Mouse (Mus musculus) left cerebral cortex, postnatal 25 days (tissue): Measurements from ENCODE around the gene Iqgap2. TPM values are rescaled to one million over a fixed set of nuclear protein-coding genes. Genes with fewer than 3 reads are reported as not detected.
A peak's percentile ranks its signal among the peaks of the same experiment; 100 is the strongest.

Experiments used
- DNase-seq, 2 experiments: peaks; one replicate each; pipeline ENCODE4 v3.0.0; 2022; ENCODE audit warnings: low spot score in 2 of 2, mixed read lengths in 1 of 2
- intact Hi-C: fragments of 180-260 bp; cut with DNase I; formaldehyde crosslinking; loops from one replicate; pipeline ENCODE4 v1.15.1; 2025
- total RNA-seq, 2 experiments: library from RNA; stranded (reverse); gene quantifications; 2 replicates each; pipeline ENCODE4 v1.2.3; 2021

Gene Iqgap2
- total RNA-seq, 2 experiments from 2014 or later = 16.8 to 19.0 TPM

GRCm38 (mm10) chr13:95684656-95685244, 207.0 kb downstream of the Iqgap2 start:
- DNase-seq = no peak
- intact Hi-C loops = no loop called here

- DNase-seq = no peak
- intact Hi-C loops = no loop called here
Measured at GRCm38 (mm10) chr13:95679491-95679941, 212.2 kb downstream of the Iqgap2 start.

- no peak for DNase-seq
- intact Hi-C loops = no loop called here
Measured at GRCm38 (mm10) chr13:95679078-95679477, 212.6 kb downstream of the Iqgap2 start.

GRCm38 (mm10) chr13:95672372-95672771, 219.3 kb downstream of the Iqgap2 start:
- DNase-seq = no peak
- intact Hi-C loops = no loop called here

GRCm38 (mm10) chr13:95671108-95671897, 220.4 kb downstream of the Iqgap2 start:
- intact Hi-C loops = no loop called here
- DNase-seq = no peak

- intact Hi-C loops = no loop called here
Measured at GRCm38 (mm10) chr13:95670534-95670933, 221.2 kb downstream of the Iqgap2 start.

GRCm38 (mm10) chr13:95667260-95667659, 224.5 kb downstream of the Iqgap2 start:
- DNase-seq = peak in 1 of 2 experiments; percentile 11
- intact Hi-C loops = loop anchor here (1.0 kb wide), 1 partner anchor 104 kb away; no protein-coding TSS in a partner anchor

More at GRCm38 (mm10) chr13:95670534-95670933, 221.2 kb downstream of the Iqgap2 start:
- no peak for DNase-seq

GRCm38 (mm10) chr13:95665644-95666356, 225.9 kb downstream of the Iqgap2 start:
- intact Hi-C loops = no loop called here
- no peak for DNase-seq

- DNase-seq = no peak
- intact Hi-C loops = no loop called here
Measured at GRCm38 (mm10) chr13:95663834-95664233, 227.9 kb downstream of the Iqgap2 start.

GRCm38 (mm10) chr13:95659432-95659831, 232.3 kb downstream of the Iqgap2 start:
- intact Hi-C loops = no loop called here
- DNase-seq = no peak

GRCm38 (mm10) chr13:95657171-95657570, 234.6 kb downstream of the Iqgap2 start:
- intact Hi-C loops = no loop called here
- DNase-seq = no peak

- intact Hi-C loops = no loop called here
- DNase-seq = peak in 1 of 2 experiments; percentile 40
Measured at GRCm38 (mm10) chr13:95655284-95655683, 236.4 kb downstream of the Iqgap2 start.

- intact Hi-C loops = no loop called here
- no peak for DNase-seq
Measured at GRCm38 (mm10) chr13:95653696-95654095, 238.0 kb downstream of the Iqgap2 start.

GRCm38 (mm10) chr13:95651870-95652668, 239.7 kb downstream of the Iqgap2 start:
- intact Hi-C loops = no loop called here
- DNase-seq = no peak

GRCm38 (mm10) chr13:95649941-95650340, 241.8 kb downstream of the Iqgap2 start:
- intact Hi-C loops = no loop called here
- DNase-seq = no peak

GRCm38 (mm10) chr13:95647248-95647647, 244.5 kb downstream of the Iqgap2 start:
- no peak for DNase-seq
- intact Hi-C loops = no loop called here

GRCm38 (mm10) chr13:95646687-95647111, 245.0 kb downstream of the Iqgap2 start:
- intact Hi-C loops = no loop called here
- no peak for DNase-seq

GRCm38 (mm10) chr13:95643740-95644139, 248.0 kb downstream of the Iqgap2 start:
- DNase-seq = no peak
- intact Hi-C loops = no loop called here
